ENCODE assay signal across 17 mouse cellular contexts in the genomic region with DNA sequence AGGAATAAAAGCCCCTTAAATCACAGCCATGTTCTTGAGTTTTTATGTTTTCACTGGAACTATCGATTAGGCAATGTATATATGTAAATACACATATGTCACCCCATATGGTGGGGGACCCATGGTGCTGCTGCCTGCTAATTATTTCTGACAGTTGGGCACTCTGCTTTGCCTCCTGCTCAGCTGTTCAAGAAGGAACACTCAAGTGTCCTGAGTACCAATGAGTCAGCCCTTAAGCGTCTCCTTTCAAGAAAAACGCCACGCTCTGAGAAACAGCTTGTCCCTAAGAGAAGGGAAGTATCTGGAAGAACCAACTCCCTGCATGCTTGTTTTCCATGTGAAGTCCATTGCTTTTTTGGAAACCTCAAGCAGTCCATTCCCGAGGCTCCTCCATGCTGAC. TPM values are rescaled to one million over a fixed set of nuclear protein-coding genes. Genes with fewer than 3 reads are reported as not detected.
DNase-seq lines count a peak whose midpoint lies in the region; ATAC-seq lines count a peak whose summit lies in the region.
"Had no signal": no experiment of that assay in that cellular context is flagged by ENCODE, and none has a peak within 500 bp of the region (broad histone marks: within the 10 kb centered on the region; RNA-seq: fewer than 3 reads in every experiment).

No protein-coding gene starts in this region.

- ATAC-seq in forebrain, embryonic 15.5 days (replicated peaks) = 0 out of 2 replicates have a peak, but pooled peaks have one; percentile 36
- no peak for ATAC-seq in forebrain, embryonic 11.5 days (replicated peaks; ENCODE audit: low FRiP score)
- no peak for ATAC-seq in hindbrain, embryonic 16.5 days
- ATAC-seq: inflammation-experienced regulatory T-cells, adult 6 months had no signal

- DNase-seq in forebrain, embryonic 11.5 days (ENCODE audit: low spot score) = no peak
- peak; percentile 16 to 65 for DNase-seq in lung, adult 18-20 months
- no peak for DNase-seq in lung, postnatal 4 days
- peak; percentile 36 for DNase-seq in brain, adult 2 months (ENCODE audit: low read depth, low spot score)
- DNase-seq in lung, postnatal 14 days = peak; percentile 18
- no peak for DNase-seq in liver
- DNase-seq: adrenal gland, postnatal 10 days; cerebellum, adult 18-20 months; cerebellum, adult 9-11 months; gastrocnemius, postnatal 14 days; heart, postnatal 36 days had no signal

- no peaks in the 10 kb centered on the region for H3K27me3 ChIP-seq in forebrain, embryonic 15.5 days
- no peaks in the 10 kb centered on the region for H3K27me3 ChIP-seq in forebrain, embryonic 11.5 days (ENCODE audit: control insufficient read depth, insufficient read depth, low read length)
- H3K27me3 ChIP-seq in hindbrain, embryonic 16.5 days (replicated peaks; ENCODE audit: control insufficient read depth, insufficient read depth, low read length) = no peaks in the 10 kb centered on the region
- H3K27me3 ChIP-seq: heart, embryonic 13.5 days; hindbrain, embryonic 15.5 days had no signal

- peaks cover 43% of the 10 kb centered on the region for H3K4me1 ChIP-seq in forebrain, embryonic 15.5 days
- H3K4me1 ChIP-seq in forebrain, embryonic 11.5 days (replicated peaks; ENCODE audit: control insufficient read depth, insufficient read depth, low read length) = peaks cover 5% of the 10 kb centered on the region
- peaks cover 11% of the 10 kb centered on the region for H3K4me1 ChIP-seq in hindbrain, embryonic 16.5 days (ENCODE audit: control insufficient read depth, insufficient read depth, low read depth, low read length)

- 0 out of 2 replicates have a peak, but pooled peaks cover 3% of the 10 kb centered on the region for H3K36me3 ChIP-seq in forebrain, embryonic 15.5 days
- no peaks in the 10 kb centered on the region; the same call in 1 of the 2 replicates for H3K36me3 ChIP-seq in forebrain, embryonic 11.5 days (ENCODE audit: control insufficient read depth, insufficient read depth, low read length)
- peaks cover 2% of the 10 kb centered on the region; the same call in 1 of the 2 replicates for H3K36me3 ChIP-seq in hindbrain, embryonic 16.5 days (ENCODE audit: control insufficient read depth, insufficient read depth, low read length)

- H3K9me3 ChIP-seq in forebrain, embryonic 15.5 days = no peaks in the 10 kb centered on the region
- H3K9me3 ChIP-seq in forebrain, embryonic 11.5 days (ENCODE audit: control insufficient read depth, low read length) = no peaks in the 10 kb centered on the region
- H3K9me3 ChIP-seq in hindbrain, embryonic 16.5 days (ENCODE audit: control insufficient read depth, low read length) = no peaks in the 10 kb centered on the region
- H3K9me3 ChIP-seq: embryonic facial prominence, embryonic 10.5 days; hindbrain, embryonic 15.5 days had no signal

- no peak overlapping the region for H3K9ac ChIP-seq in forebrain, embryonic 15.5 days (replicated peaks)
- no peak overlapping the region for H3K9ac ChIP-seq in forebrain, embryonic 11.5 days (ENCODE audit: low read length)
- H3K9ac ChIP-seq in hindbrain, embryonic 16.5 days (ENCODE audit: low read depth, low read length) = no peak overlapping the region
- H3K9ac ChIP-seq: heart, embryonic 13.5 days; hindbrain, embryonic 15.5 days had no signal

- no peak overlapping the region for H3K4me3 ChIP-seq in forebrain, embryonic 15.5 days
- no peak overlapping the region for H3K4me3 ChIP-seq in forebrain, embryonic 11.5 days (ENCODE audit: low read depth, low read length)
- H3K4me3 ChIP-seq in hindbrain, embryonic 16.5 days (ENCODE audit: low read length) = no peak overlapping the region
- H3K4me3 ChIP-seq: embryonic facial prominence, embryonic 10.5 days; heart, embryonic 13.5 days; hindbrain, embryonic 15.5 days had no signal

- H3K4me2 ChIP-seq in forebrain, embryonic 15.5 days (replicated peaks) = no peak overlapping the region
- no peak overlapping the region for H3K4me2 ChIP-seq in forebrain, embryonic 11.5 days (ENCODE audit: low read depth, low read length, severe bottlenecking)
- H3K4me2 ChIP-seq in hindbrain, embryonic 16.5 days (ENCODE audit: low read length) = no peak overlapping the region
- H3K4me2 ChIP-seq: heart, embryonic 13.5 days; hindbrain, embryonic 15.5 days had no signal

- peak overlapping the region; percentile 34 for H3K27ac ChIP-seq in forebrain, embryonic 15.5 days (replicated peaks)
- H3K27ac ChIP-seq in forebrain, embryonic 11.5 days (ENCODE audit: low read depth, low read length) = no peak overlapping the region
- H3K27ac ChIP-seq in hindbrain, embryonic 16.5 days (ENCODE audit: low read depth, low read length) = no peak overlapping the region
- H3K27ac ChIP-seq: embryonic facial prominence, embryonic 10.5 days; heart, embryonic 13.5 days; hindbrain, embryonic 15.5 days had no signal

- 68% methylated on average over 5 of the region's 5 CpGs for WGBS in forebrain, embryonic 15.5 days
- 93% methylated on average over 5 of the region's 5 CpGs for WGBS in forebrain, embryonic 11.5 days
- WGBS in hindbrain, embryonic 16.5 days = 76% methylated on average over 5 of the region's 5 CpGs

RNA-seq across cellular contexts. Expression of a gene that starts 17.4 kb away (rescaled TPM):
- polyA plus RNA-seq in forebrain, embryonic 15.5 days (2015; fragmentation: Nextera tagmentation; extraction: Ambion mirVana) = 71.7 and 75.5 TPM in 2 replicates
- polyA plus RNA-seq in forebrain, embryonic 11.5 days (2014; fragmentation: Nextera tagmentation; extraction: Ambion mirVana) = 54.9 and 56.6 TPM in 2 replicates
- polyA plus RNA-seq in hindbrain, embryonic 16.5 days (2015; fragmentation: Nextera tagmentation; extraction: Ambion mirVana) = 55.8 and 61.4 TPM in 2 replicates

RNA-seq across cellular contexts. Expression of a gene that starts 17.5 kb away (rescaled TPM):
- polyA plus RNA-seq in forebrain, embryonic 15.5 days (2015; fragmentation: Nextera tagmentation; extraction: Ambion mirVana) = 107 and 111 TPM in 2 replicates
- polyA plus RNA-seq in forebrain, embryonic 11.5 days (2014; fragmentation: Nextera tagmentation; extraction: Ambion mirVana) = 50.8 and 54.5 TPM in 2 replicates
- polyA plus RNA-seq in hindbrain, embryonic 16.5 days (2015; fragmentation: Nextera tagmentation; extraction: Ambion mirVana) = 76.3 and 77.0 TPM in 2 replicates

Comparison
In these comparisons a context has a peak if more than half of its experiments do, and no peak if none do; other contexts are left out.
1. DNase-seq: peak in lung, adult 18-20 months (2 of 2), brain, adult 2 months (single experiment) and lung, postnatal 14 days (single experiment); none in forebrain, embryonic 11.5 days (single experiment), lung, postnatal 4 days (0 of 2) and liver (single experiment).